ENCODE assay signal across 34 mouse cellular contexts in the genomic region with DNA sequence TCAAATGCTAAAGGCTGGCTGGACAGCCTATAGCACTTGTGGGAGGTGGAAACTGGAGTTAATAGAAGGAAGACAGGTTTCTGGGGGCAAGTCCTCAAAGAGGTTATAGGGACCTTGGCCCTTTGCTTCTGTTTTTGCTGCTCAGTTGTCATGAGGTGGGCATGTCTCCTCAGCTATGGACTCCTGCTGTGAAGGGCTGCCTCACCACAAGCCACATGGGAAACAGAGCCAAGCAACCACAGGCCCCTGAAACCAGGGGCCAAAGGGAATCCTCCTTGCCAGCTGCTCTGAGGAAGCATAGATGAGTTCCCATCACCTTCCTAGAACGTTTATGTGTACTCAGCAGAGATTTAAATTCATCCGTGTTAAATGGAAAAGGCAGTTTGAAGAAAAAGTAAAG.
"Had no signal": no experiment of that assay in that cellular context is flagged by ENCODE, and none has a peak within 500 bp of the region (broad histone marks: within the 10 kb centered on the region; RNA-seq: fewer than 3 reads in every experiment).

No protein-coding gene starts in this region.

- H3K27ac ChIP-seq: heart, embryonic 10.5 days; heart, embryonic 13.5 days; heart, embryonic 15.5 days; hindbrain, embryonic 10.5 days; hindbrain, embryonic 12.5 days; hindbrain, embryonic 13.5 days; hindbrain, embryonic 14.5 days; hindbrain, embryonic 15.5 days; hindbrain, postnatal 0 days; intestine, embryonic 15.5 days; kidney, embryonic 15.5 days; kidney, postnatal 0 days had no signal

- H3K9me3 ChIP-seq: heart, embryonic 10.5 days; heart, embryonic 12.5 days; heart, embryonic 13.5 days; heart, embryonic 15.5 days; hindbrain, embryonic 10.5 days; hindbrain, embryonic 12.5 days; hindbrain, embryonic 15.5 days; intestine, embryonic 15.5 days; kidney, embryonic 15.5 days had no signal

- DNase-seq: heart, postnatal 10 days; heart, postnatal 36 days; heart, postnatal 4 days; kidney, adult 11 months; kidney, adult 18-20 months; kidney, adult 2 months; kidney, adult 8-10 months; kidney, adult 9 months; kidney, postnatal 10 days; kidney, postnatal 14 days; kidney, postnatal 25 days; kidney, postnatal 36 days; kidney, postnatal 4 days; layer of hippocampus, adult 9-11 months; layer of hippocampus, postnatal 36 days had no signal

- ATAC-seq: hindbrain, embryonic 16.5 days; hindbrain, postnatal 0 days; inflammation-experienced regulatory T-cells, adult 6 months; intestine, embryonic 15.5 days; intestine, embryonic 16.5 days; intestine, postnatal 0 days had no signal

- H3K36me3 ChIP-seq: heart, embryonic 15.5 days; hindbrain, embryonic 10.5 days; hindbrain, embryonic 12.5 days; intestine, embryonic 15.5 days; kidney, embryonic 15.5 days had no signal

- H3K27me3 ChIP-seq: heart, embryonic 12.5 days; heart, embryonic 13.5 days; heart, embryonic 15.5 days; hindbrain, embryonic 12.5 days; hindbrain, embryonic 13.5 days; hindbrain, embryonic 15.5 days; intestine, embryonic 15.5 days; kidney, embryonic 15.5 days had no signal

- H3K9ac ChIP-seq: heart, embryonic 12.5 days; heart, embryonic 13.5 days; heart, embryonic 15.5 days; hindbrain, embryonic 12.5 days; hindbrain, embryonic 13.5 days; hindbrain, embryonic 14.5 days; hindbrain, embryonic 15.5 days; intestine, embryonic 15.5 days; kidney, embryonic 15.5 days had no signal

- H3K4me1 ChIP-seq: heart, embryonic 10.5 days; heart, embryonic 12.5 days; heart, embryonic 13.5 days; heart, embryonic 15.5 days; hindbrain, embryonic 12.5 days; hindbrain, embryonic 13.5 days; hindbrain, embryonic 15.5 days; intestine, embryonic 15.5 days; kidney, embryonic 15.5 days had no signal

- H3K4me3 ChIP-seq: heart, embryonic 10.5 days; heart, embryonic 12.5 days; heart, embryonic 13.5 days; heart, embryonic 15.5 days; hindbrain, embryonic 10.5 days; hindbrain, embryonic 12.5 days; hindbrain, embryonic 13.5 days; hindbrain, embryonic 15.5 days; intestine, embryonic 15.5 days; kidney, embryonic 15.5 days; left cerebral cortex, adult 2 months had no signal

- H3K4me2 ChIP-seq: heart, embryonic 11.5 days; heart, embryonic 12.5 days; heart, embryonic 13.5 days; heart, embryonic 15.5 days; hindbrain, embryonic 12.5 days; hindbrain, embryonic 13.5 days; hindbrain, embryonic 14.5 days; hindbrain, embryonic 15.5 days; intestine, embryonic 15.5 days; kidney, embryonic 15.5 days had no signal
